Mouse (Mus musculus): ENCODE data around the gene Hspbp1.
A peak's percentile ranks its signal among the peaks of the same experiment; 100 is the strongest.

Hspbp1 gene

GRCm38 (mm10) chr7:4668506-4668905 is 16.4 kb downstream of the Hspbp1 start:
- DNase-seq (ENCODE audit: low spot score), result no peak

- DNase-seq (ENCODE audit: low spot score), result no peak
Observed at GRCm38 (mm10) chr7:4666871-4667270, 18.0 kb downstream of the Hspbp1 start.

DNA sequence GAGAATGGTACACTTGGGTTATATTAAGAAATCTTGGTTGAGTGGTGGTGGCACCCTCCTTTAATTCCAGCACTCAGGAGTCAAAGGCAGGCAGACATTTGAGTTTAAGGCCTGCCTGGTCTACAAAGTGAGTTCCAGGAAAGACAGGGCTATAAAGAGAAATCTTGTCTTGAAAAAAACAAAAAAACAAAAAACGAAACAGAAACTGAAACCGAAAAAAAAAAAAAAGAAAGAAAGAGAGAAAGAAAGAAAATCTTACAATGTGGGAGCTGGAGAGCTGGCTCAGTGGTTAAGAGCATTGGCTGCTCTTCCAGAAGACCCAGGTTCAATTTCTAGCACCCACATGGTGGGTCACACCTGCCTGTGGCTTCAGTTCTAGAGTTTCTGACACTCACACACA is 21.1 kb downstream of the Hspbp1 start:
- no peak for DNase-seq (ENCODE audit: low spot score)

DNA sequence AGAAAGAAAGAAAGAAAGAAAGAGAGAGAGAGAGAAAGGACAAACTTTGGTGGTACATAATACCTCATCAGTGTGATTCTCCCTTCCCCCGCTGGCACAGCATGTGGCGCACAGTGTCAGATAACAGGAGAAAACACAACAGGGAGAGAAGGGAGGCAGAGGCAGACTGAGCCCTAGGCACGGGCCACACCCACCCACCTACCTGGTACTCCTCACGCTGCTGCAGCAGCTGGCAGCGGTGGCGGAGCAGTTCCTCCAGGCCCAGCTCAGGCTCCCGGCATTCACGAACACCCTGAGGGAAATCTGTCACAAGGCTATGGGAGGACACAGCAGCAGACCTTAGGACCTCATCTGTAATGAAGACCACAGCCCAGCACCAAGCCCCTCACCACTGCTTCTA is 21.7 kb downstream of the Hspbp1 start:
- DNase-seq (ENCODE audit: low spot score), result no peak

GRCm38 (mm10) chr7:4659911-4660443 is 24.9 kb downstream of the Hspbp1 start:
- no peak for DNase-seq (ENCODE audit: low spot score)

DNA sequence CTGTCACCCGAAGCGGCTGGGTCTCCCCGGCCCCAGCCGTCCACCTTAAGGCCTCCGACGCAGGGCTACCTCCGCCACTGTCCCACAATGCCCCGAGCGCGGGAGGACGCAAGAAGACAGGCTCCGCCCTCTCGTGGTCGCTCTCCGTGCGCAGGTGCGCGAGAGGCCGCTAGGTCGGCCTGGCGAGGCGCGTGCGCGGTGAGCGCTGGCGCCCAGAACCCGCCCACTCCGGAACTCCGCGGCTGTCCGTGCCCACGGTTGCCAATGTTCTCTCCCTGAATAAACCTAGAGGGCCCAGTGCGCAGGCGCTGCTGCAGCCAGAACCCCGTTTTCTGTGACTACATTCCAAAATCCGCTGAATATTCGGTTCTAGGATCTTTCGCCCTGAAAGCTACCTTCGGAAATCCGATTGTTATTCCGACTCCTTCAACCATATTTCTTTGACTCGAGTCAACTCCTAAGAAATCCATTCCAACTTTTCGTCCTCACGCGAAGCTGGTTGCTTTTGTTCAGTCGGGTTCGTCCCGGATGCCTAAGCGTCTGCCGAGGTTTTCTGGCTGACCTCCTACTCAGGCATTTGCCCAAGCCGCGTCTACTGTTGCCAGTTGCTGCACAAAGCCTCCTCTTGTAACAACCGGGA is 25.8 kb downstream of the Hspbp1 start, which contains the start of gene Ppp6r1:
Gene Ppp6r1 (minus strand): TSS at position 108 of the 640 bp plus-strand sequence.
- DNase-seq (ENCODE audit: low spot score), result peak; percentile 98

DNA sequence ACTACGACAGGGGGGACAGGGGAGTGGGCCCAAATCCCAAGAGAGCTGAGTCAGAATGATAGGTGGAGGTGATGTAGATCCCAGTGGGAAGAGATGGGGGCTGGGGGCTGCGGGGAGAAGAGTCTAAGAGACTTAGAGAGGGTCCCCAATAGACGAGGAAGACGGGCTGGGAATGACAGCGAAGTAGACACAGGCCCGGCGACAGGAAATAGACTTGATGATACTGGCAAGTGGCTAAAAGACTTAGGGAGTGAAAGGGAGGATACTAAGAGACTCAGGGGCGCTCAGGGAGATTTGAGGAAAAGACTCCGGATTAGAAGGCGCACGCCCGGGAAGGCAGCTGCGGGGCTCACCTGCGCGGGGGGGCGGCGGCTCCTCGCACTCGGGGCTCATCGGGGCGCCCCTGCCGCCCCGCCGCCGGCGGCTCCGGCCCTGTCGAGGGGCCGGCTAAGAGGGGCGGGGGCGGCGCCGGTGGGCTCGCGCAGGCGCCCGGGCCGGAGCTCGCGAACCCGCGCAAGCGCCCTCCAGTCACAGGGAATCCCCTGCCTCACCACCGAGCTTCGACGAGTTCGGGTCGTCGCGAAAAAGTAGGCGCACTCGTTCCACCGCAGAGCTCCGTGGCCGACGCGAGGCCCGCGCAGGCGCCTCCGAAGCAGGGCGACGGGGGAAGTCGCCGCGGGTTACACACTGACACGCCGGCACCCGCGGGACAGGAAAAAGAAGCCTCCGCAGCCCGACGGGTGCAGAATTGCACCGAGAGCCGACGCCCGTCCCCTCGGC is 26.6 kb downstream of the Hspbp1 start:
- DNase-seq (ENCODE audit: low spot score), result peak; percentile 60

- DNase-seq (ENCODE audit: low spot score), result no peak
Observed at GRCm38 (mm10) chr7:4657521-4658127, 27.2 kb downstream of the Hspbp1 start.

DNA sequence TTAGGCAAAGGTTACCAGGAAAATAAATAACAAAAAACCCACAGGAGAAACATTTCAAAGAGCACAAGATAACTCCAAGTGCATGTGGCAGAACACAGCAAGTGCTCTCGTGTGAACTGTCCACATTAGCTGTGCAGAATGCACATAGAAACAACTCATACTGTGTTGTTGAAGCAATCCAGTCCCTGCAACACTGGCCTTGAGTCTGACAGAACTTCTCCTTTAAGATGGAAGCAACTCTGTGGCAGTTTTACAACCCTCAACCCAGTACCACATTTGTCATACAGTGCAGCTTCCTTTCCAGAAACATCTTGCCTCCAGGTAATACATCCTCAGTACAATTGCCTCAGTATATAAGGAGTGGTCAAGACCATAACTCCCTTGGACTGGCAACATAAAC is 28.1 kb downstream of the Hspbp1 start:
- no peak for DNase-seq (ENCODE audit: low spot score)

GRCm38 (mm10) chr7:4655916-4656315 is 29.0 kb downstream of the Hspbp1 start:
- DNase-seq (ENCODE audit: low spot score), result no peak

DNA sequence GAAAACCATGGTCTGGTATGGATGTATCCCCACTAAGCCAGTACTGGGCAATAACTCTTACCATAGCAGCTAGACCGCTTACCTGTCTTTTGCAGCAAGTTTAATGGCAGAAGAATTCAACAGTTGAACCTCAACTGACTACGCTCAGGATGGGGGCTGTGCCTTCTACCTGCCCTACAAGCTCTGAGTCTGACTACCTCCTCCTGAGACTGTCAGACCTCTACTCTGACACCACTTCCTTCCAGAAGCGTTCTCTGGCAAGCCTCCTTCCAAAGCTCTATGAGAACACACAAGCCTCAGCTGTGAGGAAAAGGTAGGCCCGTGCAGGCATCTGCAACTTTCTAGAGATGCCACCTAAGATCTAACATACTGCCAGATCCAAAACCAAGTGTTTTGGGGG is 29.5 kb downstream of the Hspbp1 start:
- no peak for DNase-seq (ENCODE audit: low spot score)

DNA sequence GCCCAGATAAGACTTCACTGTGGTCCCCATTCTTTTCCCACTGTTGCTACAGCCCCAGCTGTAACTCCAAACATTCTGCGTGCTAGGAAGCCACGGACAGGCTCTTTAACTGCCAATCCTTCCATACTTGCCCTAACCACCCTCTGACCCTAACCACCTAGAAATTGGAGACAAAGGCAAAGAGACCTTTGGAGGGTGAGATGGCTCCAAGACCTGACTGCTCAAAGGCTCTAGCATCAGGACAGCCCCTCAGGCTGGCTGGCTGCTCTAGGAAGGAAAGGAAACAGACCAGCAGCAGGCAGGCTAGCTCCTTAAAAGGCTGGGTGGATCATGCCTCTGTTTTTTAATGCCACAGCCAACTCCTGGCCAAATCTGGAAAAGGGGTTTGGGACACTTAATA is 30.6 kb downstream of the Hspbp1 start:
- DNase-seq (ENCODE audit: low spot score), result no peak

GRCm38 (mm10) chr7:4653780-4654179 is 31.1 kb downstream of the Hspbp1 start:
- no peak for DNase-seq (ENCODE audit: low spot score)

DNA sequence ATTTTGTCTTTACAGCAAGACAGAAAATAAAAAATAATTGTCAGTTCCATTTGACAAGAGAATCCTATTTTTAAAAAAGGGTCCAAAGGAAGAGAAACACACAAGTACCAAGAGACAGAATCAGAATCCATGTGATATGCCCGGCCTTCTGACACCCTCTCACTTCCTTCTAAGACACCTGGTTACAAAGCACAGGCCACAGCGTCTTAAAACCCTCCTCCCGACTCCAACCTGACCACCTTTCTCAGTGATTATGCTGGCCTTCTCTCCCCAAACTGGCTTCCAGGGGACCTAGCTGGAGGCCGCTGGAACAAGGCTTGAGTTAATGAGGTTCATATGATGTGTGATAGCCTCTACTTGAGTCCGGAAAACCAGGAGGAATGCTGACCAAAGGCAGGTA is 31.5 kb downstream of the Hspbp1 start:
- no peak for DNase-seq (ENCODE audit: low spot score)

DNA sequence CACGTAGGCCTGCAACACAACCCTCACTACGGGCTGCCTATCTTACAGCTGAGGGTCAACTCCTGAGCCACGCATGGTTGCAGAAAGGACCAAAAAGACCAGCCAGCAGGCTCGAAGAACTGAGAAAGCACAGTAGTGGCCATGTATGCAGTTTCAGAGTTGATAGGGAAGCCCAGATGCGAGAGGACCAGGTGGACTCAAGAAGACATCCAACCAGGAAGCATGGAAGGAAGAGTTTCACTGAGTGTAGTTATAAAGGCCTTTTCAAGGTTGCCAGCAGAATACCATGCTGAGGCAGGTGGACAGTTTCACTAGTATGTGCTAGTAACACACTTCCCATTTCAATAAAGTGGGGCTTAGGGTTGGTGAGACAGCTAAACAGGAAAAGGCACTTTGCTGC is 32.1 kb downstream of the Hspbp1 start:
- no peak for DNase-seq (ENCODE audit: low spot score)

DNA sequence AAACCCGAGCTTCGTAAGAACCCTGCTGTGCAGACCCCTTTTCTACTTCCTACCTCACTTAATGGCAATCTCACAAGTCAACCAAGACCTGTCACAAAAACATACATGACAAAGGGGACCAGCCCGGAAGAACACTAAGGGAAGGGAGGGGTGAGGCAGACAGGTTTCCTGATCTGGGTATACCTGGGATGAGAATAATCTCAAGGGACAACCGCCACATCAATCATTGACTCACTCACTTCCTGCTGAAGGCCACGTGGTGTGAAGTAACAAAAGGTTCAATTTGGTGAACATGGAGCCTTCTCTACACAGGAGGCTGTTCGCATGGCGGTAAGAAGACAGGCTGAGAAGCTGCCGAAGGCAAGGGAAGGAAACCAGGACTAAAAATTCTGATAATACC is 33.3 kb downstream of the Hspbp1 start:
- no peak for DNase-seq (ENCODE audit: low spot score)

DNA sequence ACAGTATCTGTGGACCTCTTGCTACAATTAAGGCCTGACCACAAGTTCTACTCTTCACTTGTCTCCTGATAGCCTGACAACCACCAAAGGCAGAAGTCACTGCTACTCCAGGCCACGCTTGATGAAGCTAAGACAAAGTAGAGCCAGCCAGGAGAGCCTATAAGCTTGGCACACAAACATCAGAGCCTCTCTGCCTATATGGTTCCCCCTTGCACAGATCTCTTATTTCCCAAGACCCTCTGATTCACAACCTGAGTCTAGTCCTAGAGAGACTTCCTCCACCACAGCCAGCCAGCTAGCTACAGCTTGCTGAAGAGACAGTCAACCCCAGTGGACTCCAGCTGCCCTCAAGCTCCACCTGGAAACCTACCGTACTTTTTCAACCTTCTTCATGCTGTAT is 36.9 kb downstream of the Hspbp1 start:
- DNase-seq (ENCODE audit: low spot score), result no peak

DNA sequence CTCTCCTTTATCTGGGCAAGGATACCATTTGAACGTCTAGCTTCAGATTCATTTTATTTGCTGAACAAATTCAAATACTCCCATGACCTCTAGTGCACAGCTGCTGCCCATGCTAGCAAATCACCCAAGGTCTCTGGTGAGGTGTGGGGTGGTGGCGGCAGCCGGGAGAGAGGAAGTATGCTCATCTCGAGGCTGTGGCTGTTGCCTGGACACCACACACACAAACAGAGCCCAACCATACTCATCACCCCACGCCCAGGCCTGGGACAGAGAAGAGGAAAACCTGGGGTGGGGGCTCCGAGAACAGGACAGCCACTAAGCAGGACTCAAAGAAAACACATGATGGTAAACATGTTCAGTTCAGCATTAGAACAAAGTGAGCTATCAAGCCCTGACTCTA is 37.6 kb downstream of the Hspbp1 start:
- DNase-seq (ENCODE audit: low spot score), result no peak

GRCm38 (mm10) chr7:4646806-4647205 is 38.1 kb downstream of the Hspbp1 start:
- no peak for DNase-seq (ENCODE audit: low spot score)

DNA sequence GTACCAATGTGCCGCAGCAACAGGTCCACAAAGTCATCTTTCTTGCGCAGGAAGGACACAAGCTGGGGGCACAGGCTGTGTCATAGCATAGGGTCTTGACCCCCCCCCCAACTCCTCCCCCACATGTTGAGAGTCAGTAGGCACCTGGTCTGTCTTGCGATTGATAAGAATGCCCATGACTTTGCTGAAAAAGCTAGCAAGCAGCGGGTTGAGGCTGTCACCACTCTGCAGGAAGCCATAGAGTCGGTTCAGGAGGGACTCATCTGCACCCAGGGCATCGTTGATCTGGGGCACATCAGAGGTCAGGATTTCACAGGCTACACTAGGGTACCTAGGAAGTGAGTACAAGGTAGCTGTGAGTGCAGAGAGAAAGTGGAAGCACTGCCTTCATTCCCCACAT is 41.6 kb downstream of the Hspbp1 start:
- DNase-seq (ENCODE audit: low spot score), result no peak

DNA sequence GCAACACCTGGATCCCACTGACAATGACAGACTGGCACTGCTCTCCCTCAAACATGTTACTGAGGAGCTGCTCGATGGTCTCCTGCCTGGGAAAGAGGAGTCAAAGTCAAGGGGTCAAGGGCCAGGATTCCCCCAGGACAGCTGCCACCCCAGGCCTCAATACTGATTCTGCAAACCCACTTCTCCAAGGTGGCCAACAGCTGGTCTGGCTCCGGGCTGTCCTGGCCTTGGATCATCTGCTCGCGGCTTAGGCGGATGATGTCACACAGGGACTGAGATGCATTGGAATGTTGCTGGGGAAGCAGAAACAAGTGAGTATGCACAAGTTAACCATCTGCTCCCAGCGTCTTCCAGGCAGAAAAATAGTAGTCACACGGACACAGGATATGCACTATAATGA is 42.9 kb downstream of the Hspbp1 start:
- DNase-seq (ENCODE audit: low spot score), result no peak

- DNase-seq (ENCODE audit: low spot score), result no peak
Observed at GRCm38 (mm10) chr7:4641155-4641554, 43.7 kb downstream of the Hspbp1 start.

- DNase-seq (ENCODE audit: low spot score), result no peak
Observed at GRCm38 (mm10) chr7:4636179-4636578, 48.7 kb downstream of the Hspbp1 start.

Data from embryo, embryonic 10 days (tissue).